Mouse (Mus musculus): ENCODE measurements around the gene Polr1c.
A peak's percentile ranks its signal among the peaks of the same experiment; 100 is the strongest.

The Polr1c gene

DNA sequence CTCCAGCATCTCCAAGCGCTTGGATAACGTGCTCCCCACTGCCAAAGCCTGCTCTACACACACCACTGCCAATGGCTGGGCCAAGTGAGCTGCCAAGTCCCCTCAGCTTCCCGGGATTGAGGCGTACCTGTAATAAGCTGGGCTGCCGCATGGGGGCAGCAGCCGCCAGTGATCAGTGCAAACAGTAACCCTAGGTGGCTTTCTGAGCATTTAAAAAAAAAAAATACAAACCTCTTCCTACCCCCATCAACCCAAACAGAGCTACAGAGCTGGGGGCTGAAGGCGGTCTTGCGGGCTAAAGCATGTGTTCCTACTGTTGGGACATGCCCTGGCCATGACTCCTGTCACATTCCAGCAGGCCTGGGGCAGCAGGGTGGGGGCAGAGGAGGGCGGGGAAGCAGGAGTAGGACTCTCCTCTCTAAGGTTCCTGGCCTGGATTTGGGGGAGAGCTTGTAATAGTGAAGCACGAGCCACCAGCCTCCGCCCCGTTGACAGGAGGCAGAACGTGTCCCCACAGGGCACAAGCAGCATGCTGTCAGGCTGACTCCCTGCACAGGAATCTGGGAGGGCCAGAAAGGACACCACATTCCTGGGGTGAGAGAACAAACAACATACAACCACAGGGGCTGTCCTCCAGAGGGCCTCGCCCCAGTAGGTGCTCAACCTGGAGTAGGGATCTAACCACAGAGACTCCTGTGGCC lies 18.2 kb upstream of the Polr1c start:
- no peak for DNase-seq (ENCODE audit: low read depth, low spot score)

DNA sequence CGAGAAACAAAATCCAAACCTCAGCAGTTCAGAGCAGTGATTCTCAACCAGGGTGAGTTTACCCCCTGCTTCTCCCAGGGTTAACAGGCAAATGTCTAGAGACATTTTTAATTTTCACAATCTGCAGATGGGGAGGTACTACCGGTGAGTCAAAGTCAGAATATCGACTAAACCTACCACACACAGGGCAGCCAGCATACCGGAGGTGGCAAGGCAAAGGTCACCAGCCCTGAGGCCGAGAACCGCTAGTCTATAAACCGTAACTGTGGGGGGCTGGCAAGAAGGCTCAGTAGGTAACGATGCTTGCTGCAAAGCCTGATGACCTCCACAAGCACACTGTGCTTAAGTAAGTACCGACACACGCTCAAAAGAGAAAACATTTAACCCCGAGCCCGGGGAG lies 17.6 kb upstream of the Polr1c start:
- no peak for DNase-seq (ENCODE audit: low read depth, low spot score)

DNA sequence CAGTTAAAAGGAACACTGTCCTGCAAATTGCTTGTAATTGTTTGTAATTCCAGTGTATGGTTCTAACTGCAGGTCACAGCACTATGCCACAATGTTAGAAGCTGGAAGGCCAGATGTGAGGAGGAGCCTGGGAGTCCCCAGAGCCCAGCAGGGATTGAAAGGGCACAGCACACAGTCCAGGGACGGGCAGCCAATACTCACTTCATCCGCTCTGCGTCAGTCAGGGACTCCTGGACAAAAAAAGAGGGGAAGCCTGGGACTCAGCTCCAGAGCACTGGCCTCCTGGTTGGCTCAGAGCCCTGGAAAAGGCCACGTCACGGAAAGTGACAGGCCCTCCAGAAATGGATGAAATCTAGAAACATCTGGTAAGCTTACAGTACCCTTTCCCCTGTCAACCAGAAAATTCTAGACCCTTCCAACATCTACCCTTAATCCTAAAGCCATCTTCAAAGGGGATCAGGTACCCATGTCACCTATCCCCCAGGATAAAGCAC lies 14.4 kb upstream of the Polr1c start:
- DNase-seq (ENCODE audit: low read depth, low spot score): no peak

DNA sequence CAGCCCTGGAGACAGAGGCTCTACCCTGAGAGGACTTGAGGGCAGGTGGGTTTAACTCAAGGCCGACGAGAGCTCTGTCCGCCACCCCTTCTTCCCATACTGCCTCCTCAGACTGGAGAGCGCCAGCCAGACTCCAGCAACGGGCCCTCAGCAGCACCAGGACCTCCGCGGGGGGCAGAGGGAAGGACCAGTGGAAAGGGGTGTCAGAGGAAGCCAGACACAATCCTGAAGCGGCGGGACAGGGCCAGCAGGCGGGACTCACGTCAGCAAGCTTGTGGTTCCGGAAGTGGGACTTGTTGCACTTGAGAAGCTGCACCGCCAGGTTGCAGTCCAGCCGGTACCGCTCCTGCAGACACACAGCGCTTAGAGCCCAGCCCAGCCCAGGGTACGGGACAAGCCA lies 11.8 kb upstream of the Polr1c start:
- DNase-seq (ENCODE audit: low read depth, low spot score): no peak

DNA sequence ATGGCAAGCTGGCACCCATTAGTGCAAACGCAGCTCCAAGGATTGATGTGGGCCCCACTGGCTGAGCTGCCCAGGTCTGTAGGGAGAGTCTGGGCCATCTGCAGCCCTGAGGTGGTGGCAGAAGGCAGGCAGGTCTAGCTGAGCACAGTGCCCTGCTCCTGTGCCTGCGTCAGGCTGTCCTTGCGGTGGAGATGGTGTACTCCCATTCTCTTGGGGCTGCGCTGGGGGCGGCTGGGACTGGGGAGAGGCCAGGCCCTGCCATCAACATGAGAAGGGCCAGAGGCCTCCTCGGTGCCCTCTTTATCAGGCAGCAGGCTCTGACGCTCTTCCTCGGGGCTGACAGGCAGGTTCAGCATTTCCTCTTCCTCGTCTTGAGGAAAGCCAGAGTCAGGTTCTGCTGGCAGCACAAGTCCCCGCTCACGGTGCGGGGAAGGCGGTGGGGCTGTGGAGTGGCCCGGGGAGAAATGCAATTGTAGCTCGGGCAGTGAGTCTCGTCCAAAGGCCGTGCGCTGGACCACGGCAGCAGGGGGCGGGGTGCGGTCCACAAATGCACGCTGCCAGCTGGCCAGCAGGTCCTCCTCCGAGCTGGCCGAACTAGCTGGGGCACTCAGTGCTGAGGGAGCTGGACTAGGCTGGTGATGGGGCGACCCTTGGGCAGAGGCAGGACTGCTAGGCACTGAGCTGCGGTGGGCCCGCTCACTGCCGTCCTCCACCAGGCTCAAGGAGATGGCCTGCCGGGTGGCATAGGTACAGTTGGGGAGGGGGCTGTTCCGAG lies 10.6 kb upstream of the Polr1c start:
- no peak for DNase-seq (ENCODE audit: low read depth, low spot score)

DNA sequence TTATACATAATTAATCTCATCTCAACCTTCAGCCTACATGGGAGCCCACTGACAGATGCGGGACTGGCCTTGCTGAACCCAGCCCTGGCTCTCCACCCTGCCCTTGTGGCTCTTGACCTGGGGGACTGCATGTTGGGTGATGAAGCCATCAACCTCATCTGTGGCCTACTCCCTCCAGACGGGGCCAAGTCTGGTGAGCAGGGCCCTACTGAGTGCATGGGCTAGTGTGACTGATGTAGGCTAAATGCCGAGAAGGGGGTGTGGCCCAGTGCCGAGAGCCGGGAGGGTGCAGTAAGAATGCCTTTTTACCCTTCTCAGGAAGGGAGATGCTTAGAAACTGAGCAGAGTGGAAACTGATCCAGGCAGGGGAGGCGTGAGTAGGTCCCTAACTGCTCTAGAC lies 7.3 kb upstream of the Polr1c start:
- DNase-seq (ENCODE audit: low read depth, low spot score): no peak

DNA sequence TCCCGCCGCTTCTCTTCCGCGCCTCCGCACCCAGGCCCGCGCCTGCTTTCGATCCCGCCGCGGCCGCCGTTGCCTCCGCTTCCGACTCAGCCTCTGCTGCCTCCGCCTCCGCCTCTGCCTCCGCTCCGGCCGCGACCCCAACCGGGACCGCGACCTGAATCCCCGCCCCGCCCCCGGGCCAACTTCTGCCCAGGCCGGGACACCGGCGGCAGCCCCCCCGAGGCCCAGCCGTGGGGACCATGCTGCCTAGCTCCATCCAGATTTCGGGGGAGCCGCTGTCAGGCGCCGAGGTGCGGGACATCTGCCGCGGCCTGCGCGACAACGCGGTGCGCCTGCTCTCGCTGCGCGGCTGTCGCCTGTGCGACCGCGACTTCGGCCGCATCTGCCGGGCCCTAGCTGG lies 6.3 kb upstream of the Polr1c start:
- no peak for DNase-seq (ENCODE audit: low read depth, low spot score)

DNA sequence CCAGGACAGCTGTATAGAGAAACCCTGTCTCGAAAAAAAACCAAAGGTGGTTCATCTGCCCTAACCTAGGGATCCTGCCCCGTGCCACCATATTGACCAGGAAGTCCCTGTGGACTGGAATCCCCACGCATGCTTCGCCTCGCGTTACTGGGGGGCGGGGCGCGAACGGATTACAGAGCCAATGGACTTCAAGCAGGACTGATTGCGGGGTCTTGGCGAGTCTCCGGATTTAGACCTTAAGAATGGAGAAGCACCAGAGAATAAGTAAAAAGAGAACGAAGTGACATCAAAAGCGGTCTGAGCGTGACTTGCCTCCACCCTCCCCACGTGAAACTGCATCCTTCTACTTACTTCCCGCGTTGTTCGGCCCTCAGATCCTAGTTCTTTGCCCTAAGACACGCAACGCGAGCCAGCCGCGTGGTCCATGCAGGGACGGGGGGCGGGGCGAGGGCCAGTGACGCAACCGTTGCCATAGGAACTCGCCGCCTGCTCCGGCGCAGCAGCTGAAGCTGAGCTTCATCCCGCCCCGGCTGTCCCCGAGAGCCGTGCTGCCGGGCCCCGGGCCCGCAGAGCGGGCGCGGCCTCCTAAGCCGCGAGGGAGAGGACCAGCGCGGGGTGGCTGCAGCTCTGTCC lies 5.7 kb upstream of the Polr1c start, which contains the start of gene Lrrc73:
Gene Lrrc73 (plus strand): TSS at position 80 of the 633 bp plus-strand sequence.
- peak; percentile 83 for DNase-seq (ENCODE audit: low read depth, low spot score)

DNA sequence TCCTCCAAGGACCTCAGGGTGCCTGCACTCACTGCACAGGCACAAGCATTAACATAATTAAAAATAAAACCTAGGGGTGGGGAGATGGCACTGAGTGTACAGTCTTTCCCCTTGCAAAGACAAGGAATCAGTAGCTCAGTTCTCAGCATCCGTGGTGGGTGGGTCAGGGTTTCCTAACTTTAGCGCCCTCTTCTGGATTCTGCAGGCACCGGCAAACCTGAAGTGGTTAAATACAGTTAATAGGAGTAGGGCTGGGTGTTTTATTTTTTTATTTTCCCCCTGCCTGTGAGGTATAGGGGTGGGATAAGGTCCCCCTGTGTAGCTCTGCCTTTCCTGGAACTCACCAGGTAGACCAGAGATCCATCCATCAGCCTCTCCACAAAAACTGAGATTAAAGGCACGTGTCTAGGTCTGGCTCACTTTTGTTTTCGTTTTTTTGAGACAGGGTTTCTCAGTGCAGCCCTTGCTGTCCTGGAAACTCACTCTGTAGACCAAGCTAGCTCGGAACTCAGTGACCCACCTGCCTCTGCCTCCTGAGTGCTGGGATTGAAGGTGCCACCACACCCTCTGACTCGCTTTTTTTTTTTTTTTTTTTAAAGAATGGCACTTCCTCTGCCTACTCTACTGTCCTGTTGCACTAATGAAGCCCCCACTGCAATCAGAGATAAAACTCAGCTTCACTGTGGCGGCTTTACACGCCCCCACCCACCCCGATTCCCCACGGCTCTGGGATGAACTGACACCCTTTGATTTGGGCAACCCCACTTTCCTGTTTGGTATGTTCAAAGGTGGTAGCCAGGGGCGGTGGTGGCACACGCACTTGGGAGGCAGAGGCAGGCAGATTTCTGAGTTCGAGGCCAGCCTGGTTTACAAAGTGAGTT lies 5.0 kb upstream of the Polr1c start:
- DNase-seq (ENCODE audit: low read depth, low spot score): no peak

DNA sequence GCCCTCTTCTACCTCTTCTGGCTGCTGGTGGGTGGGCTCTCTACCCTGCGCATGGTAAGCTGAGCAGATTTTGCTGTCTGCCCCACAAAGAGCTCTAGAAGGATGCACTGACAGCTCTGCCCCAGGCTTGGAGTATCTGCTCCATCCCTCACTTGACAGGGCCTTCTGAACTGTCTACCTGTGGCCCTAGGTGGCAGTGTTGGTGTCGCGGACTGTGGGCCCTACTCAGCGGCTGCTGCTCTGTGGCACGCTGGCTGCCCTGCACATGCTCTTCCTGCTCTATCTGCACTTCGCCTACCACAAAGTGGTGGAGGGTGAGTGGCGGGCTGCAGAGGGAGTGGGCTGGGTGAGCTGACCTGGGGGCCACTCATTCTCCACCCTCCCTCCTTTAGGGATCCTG lies 3.3 kb upstream of the Polr1c start:
- DNase-seq (ENCODE audit: low read depth, low spot score): no peak

DNA sequence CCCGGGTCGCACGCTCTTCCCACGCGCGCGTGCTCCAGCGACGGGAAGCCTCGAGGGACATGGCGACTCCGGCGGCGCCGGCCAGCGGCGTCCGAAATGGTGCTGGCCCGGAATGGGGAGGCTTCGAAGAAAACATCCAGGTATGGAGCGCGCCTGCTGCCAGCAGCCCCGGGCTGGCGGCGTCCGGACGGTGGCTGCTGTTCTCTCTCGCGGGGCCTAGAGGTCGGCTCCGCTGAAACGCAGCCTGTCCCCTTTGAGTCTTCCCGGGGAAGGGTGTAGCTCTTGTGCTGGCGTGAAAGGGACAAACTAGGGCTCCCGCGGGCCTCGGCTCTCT lies 302 bp upstream of the Polr1c start:
- DNase-seq (ENCODE audit: low read depth, low spot score): no peak

DNA sequence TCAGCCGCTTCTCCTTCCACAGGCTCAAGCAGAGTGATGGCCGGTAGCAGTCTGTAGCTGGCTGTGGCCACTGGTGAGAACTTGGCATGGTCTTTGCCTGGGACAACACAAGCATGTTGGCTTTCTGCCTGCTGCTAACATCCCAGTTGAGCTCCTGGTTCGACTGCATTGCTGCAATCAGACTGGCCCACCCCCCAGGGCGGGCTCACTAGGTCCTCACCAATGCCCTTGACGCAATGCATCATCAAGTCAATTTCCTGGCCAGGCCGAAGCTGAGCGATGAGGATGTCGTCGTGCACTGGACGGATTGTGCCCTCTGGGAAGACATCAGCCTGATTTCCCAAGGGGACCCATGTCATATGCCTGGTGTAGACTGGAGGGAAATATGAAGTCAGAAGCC lies 3.3 kb downstream of the Polr1c start:
- no peak for DNase-seq (ENCODE audit: low read depth, low spot score)

DNA sequence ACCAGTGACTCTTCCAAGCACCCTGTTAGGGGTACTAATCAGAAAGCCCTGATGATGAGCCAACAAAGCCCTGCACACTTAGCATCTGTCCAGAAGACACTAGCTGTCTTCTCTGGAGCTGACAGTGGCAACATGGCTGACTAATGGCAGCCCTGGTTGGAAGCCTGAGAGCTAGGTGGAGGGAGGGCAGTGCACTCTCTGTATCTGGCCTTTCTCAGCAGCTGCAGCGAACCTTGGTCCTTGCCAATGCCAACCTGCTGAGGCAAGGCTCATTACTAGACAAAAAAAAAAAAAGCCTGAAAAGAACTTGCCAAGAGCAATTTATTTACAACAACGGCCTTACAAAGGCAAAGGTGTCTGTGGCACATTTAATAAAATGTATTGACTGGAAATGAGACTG lies 4.2 kb downstream of the Polr1c start:
- DNase-seq (ENCODE audit: low read depth, low spot score): no peak

DNA sequence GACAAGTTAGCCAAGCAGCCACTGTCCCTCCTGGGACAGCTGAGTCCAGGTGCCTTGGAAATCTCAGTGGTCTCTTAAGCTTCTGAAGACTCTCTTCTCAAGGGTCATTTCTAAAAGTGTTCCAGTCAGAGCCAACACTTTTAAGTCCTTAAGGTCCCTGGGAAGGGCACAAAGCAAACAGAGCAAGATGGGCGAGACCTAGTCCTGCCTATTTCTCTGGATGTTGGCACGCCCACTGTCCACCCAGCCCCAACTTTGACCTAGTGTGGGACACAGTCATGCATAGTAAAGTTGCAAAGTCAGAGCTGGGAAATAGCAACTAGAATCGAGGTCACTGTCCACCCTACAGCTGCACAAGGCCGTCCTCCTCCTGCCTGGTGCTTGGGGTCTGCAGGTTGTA lies 4.9 kb downstream of the Polr1c start:
- no peak for DNase-seq (ENCODE audit: low read depth, low spot score)

DNA sequence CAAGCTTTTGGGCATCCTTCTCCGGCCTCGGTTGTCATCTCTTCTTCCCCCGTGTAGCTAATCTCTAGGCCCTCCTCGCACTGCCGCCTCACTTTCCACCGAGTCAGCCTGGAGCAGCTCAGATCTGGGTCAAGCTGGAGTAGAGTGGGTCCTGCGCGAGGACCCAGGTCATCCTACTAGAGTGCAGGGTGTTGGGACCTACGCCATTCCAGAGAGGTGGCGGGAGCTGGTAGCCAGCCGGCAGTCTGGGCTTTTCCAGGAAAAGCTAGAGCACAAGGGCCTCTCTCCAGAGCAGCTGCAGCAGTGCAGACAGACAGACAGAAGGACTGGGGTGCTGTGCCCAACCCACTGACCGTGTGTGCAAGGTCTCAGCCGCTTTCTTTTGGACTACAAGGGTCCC lies 5.6 kb downstream of the Polr1c start:
- DNase-seq (ENCODE audit: low read depth, low spot score): no peak

DNA sequence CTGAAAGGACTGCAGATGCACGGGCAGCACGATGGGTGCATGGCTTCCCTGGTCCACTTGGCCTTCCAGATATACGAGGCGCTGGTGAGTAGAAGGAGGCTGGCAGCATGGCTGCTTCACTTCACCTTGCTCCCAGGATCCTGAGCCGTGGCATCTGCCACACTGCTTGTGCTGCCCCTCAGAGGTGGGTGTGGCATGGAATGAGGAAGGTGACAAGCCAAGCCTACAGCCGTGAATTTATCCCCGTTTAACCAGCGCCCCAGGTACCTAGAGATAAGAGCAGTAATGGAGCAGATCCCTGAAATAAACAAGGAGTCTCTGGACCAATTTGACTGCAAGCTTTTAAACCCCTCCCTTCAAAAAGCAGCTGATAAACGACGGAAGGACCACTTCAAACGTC lies 6.4 kb downstream of the Polr1c start:
- DNase-seq (ENCODE audit: low read depth, low spot score): no peak

DNA sequence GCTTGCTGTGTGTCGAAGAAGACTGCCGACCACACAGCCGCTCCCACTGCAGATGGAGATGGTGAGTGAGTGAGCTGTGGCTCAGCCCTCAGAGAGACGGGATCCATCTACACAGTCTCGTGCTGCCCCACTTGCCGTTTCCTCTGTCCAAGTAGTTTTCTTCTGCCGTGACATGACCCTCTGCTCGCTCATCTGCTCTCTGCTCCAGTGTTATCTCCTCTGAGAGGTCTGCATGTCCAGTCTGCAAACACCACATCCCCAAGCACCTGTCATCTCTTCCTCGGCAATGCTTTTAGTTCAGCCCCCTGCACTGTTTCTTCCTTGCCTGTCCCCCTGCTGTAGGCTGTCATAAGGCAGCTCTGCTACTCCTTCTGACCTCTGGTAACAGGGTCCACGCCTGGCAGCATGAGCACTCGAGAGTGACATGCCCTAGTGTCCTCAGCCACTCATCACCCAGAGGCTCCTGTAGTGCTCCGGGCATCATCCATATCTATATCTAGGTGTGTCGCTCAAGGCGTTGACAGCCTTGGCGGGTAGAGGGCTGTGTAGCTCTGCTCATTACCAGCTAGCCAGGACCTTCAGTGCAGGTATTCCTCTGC lies 8.2 kb downstream of the Polr1c start:
- no peak for DNase-seq (ENCODE audit: low read depth, low spot score)

DNA sequence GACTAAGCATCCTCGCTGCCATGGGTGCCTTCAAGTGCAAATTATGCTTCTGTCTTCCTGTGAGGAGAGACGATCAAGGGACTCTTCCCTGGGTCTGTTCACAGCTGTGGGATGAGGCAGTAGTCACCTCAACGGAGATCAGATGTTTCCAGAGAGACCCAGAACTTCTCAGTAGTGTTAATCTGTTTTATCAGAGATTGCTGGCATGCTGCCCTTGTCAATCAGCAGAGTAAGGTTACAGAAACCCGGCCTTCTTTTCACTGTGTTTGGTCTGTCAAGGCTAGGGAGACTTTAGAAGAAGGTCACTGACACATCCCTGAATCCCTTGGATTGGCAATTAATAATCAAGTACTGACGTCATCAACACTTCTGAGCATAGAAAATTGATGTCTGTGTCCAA lies 10.4 kb downstream of the Polr1c start:
- no peak for DNase-seq (ENCODE audit: low read depth, low spot score)

DNA sequence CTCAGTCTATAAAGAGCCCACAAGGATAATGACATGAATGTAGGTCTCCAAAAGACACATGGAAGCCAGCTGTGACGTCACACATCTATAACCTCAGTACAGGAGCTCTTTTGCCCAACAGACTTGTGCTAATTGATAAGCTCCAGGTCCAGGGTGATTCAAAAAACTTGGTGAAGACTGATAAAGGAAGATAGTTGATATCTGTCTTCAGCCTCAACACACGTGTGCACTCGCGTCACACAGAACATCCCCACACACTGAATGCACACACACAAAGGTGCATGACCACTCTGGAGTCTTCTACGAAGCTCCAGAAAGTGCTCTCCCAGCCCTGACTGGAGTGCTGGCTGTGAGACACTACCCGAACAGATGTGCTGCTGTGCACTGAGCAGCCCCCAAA lies 10.8 kb downstream of the Polr1c start:
- no peak for DNase-seq (ENCODE audit: low read depth, low spot score)

DNA sequence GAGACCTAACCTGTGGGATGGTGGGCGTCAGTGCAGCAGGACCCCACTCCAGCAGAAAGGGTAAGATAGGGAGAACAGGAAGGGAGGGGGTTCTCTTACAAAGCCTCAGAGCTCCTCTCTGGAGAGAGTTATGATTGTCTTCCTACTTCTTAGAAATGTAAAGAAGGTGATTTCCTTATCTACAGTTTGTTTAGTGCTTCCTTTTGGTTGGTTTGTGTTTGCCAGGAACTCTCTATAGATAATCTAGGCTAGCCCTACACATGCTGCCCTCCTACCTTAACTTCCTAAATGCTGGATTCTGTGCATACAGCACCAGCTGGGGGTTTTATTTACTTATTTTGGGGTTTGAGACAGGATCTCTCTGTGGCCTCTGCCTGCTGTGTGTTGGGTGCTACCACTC lies 11.8 kb downstream of the Polr1c start:
- DNase-seq (ENCODE audit: low read depth, low spot score): no peak

DNA sequence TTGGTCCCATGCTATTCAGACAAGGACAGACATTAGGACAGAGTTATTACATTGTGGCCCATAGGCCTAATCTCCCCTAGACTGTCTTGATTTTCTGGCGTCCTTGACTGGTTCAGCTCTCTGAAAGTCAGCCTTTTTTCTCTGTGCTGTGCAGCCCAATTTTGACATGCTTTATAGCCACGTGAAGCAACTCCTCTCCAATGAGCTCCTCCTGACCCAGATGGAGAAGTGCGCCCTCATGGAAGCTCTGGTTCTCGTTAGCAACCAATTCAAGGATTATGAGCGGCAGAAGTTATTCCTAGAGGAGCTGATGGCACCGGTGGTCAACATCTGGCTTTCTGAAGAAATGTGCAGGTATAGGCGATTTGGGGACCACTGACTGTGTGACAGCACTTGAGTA lies 20.3 kb downstream of the Polr1c start:
- no peak for DNase-seq (ENCODE audit: low read depth, low spot score)

DNA sequence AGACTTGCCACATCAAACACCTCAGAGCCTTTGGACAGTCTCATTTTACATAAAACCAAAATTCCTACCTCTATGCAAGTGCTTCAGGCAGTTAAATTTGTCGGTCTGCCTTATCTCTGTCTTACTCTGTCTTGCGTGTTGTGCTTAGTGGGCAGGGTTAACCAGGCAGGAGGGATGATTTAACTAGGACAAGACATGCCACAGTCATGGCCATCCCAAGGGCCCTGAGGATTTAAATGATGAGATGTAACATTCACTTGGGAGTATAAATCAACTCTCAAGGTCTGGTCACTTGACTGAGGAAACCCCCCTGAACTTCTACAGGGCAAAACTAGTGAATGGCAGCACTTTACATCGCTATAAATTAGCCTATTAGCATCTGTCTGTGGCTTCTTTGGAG lies 26.3 kb downstream of the Polr1c start:
- DNase-seq (ENCODE audit: low read depth, low spot score): no peak
